Mouse (Mus musculus): Measurements from ENCODE around the gene Med19. TPM values are rescaled to one million over a fixed set of nuclear protein-coding genes. Genes with fewer than 3 reads are reported as not detected.
"Not testable (repeated sequence)": the region's sequence is repeated elsewhere in the genome, so short reads cannot be mapped to it uniquely, and the experiment has no call there.

Med19 gene
- polyA plus RNA-seq, 1 experiment = 14.3 TPM

DNA sequence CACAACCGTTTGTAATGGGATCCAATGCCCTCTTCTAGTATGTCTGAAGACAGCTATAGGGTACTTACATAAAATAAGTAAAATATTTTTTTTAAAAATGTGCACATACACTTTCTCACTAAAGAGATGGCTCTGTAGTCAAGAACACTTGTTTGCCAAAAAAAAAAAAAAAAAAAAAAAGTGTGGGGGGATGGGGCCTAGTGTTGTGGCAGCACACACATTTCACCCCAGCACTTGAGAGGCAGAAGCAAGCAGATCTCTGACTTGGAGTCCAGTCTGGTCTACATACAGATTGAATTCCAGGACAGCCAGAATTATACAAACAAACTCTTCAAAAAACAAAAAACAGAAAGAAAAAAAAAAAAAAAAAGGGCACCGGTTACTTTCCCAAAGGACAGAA, 42.5 kb downstream of the Med19 start:
- Histone ChIP-seq H3K4me1 (ENCODE audit: control insufficient read depth, insufficient read depth, low read length) (peaks cover 2% of the 10 kb centered on the region; the same call in 1 of the 2 replicates), H3K36me3 (ENCODE audit: control insufficient read depth, insufficient read depth, low read length) (peaks cover 2% of the 10 kb centered on the region; the same call in 1 of the 2 replicates), H3K27me3 (ENCODE audit: control insufficient read depth, insufficient read depth, low read length) (no peaks in the 10 kb centered on the region), H3K4me3 (ENCODE audit: control insufficient read depth, low read depth, low read length) (no peak overlapping the region), H3K27ac (ENCODE audit: control insufficient read depth, insufficient read depth, low read depth, low read length) (no peak overlapping the region)
- TF ChIP-seq CTCF (IDR thresholded peaks at IDR 0.05; ENCODE audit: control insufficient read depth, insufficient read depth, insufficient replicate concordance, low read depth, low read length) (no peak), POLR2A (IDR thresholded peaks at IDR 0.05; ENCODE audit: control insufficient read depth, low read depth, low read length) (no peak)

DNA sequence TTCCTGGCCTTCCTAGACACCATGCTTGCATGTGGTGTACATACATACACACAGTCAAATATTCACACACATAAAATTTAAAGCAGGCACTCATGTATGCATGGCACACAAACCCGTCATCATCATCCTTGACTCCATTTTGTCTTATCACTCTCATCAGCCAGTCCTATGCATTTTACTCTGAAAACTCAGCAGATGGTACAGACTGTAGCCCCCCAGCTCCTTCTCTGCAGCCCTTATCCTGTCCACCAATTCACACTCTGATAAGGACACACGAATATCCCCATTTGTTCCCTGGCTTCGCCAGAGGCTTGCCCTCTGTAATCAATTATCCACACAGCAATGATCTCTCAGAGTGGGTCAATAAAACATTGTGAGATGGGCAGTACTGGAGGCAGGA, 43.0 kb downstream of the Med19 start:
- Histone ChIP-seq H3K27ac (ENCODE audit: control insufficient read depth, insufficient read depth, low read depth, low read length) (no peak overlapping the region), H3K4me3 (ENCODE audit: control insufficient read depth, low read depth, low read length) (no peak overlapping the region), H3K36me3 (ENCODE audit: control insufficient read depth, insufficient read depth, low read length) (peaks cover 3% of the 10 kb centered on the region; the same call in 1 of the 2 replicates), H3K27me3 (ENCODE audit: control insufficient read depth, insufficient read depth, low read length) (no peaks in the 10 kb centered on the region), H3K4me1 (ENCODE audit: control insufficient read depth, insufficient read depth, low read length) (peaks cover 2% of the 10 kb centered on the region; the same call in 1 of the 2 replicates)
- TF ChIP-seq CTCF (IDR thresholded peaks at IDR 0.05; ENCODE audit: control insufficient read depth, insufficient read depth, insufficient replicate concordance, low read depth, low read length) (no peak), POLR2A (IDR thresholded peaks at IDR 0.05; ENCODE audit: control insufficient read depth, low read depth, low read length) (no peak)

DNA sequence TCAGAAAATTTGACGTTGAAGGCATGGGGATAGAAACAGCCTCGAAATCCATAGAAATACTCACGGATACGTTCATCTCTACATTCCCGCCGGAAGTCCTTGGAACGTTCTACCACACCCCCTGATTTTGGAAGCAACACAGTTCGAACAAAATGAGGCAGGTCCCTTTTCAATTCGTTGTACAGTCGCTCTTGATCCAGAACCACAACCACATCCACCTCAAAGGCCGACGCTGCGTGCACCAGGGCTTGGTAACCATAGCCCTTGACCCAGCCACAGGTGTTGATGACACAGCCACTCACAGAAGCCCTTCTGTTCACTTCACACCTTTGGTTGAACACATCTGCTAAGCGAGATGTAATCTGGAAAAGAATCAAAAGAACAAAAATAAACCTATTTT, 45.7 kb downstream of the Med19 start:
- Histone ChIP-seq H3K27ac (ENCODE audit: control insufficient read depth, insufficient read depth, low read depth, low read length) (no peak overlapping the region), H3K27me3 (ENCODE audit: control insufficient read depth, insufficient read depth, low read length) (no peaks in the 10 kb centered on the region), H3K4me3 (ENCODE audit: control insufficient read depth, low read depth, low read length) (peak overlapping the region; percentile 65), H3K4me1 (ENCODE audit: control insufficient read depth, insufficient read depth, low read length) (no peaks in the 10 kb centered on the region), H3K36me3 (ENCODE audit: control insufficient read depth, insufficient read depth, low read length) (peaks cover 3% of the 10 kb centered on the region; the same call in 1 of the 2 replicates)
- no peak for TF ChIP-seq POLR2A (IDR thresholded peaks at IDR 0.05; ENCODE audit: control insufficient read depth, low read depth, low read length)
- TF ChIP-seq CTCF (IDR thresholded peaks at IDR 0.05; ENCODE audit: control insufficient read depth, insufficient read depth, insufficient replicate concordance, low read depth, low read length) = no peak

DNA sequence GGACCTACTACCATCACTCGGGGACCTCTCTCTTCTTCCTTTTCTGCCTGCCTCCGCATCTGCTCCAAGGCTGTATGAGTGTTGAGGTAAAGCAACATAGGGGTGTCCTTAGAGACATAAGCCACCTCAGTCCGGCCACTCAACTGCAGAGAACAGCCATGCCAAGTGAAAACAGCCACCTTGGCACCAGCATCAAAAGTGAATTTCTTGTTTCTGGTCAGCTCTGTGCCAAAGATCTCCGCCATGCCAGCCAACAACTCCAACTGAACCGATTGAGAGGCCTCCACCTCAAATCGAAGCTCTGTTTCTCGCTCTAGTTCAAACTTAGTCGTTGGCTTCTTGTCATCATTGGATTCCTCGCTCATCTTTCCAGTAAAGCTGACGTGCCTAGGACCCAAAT, 47.6 kb downstream of the Med19 start:
- H3K36me3 ChIP-seq (ENCODE audit: control insufficient read depth, insufficient read depth, low read length) = peaks cover 3% of the 10 kb centered on the region; the same call in 1 of the 2 replicates
- H3K4me3 ChIP-seq (ENCODE audit: control insufficient read depth, low read depth, low read length) = peak overlapping the region; percentile 85
- H3K27ac ChIP-seq (ENCODE audit: control insufficient read depth, insufficient read depth, low read depth, low read length) = peak overlapping the region; percentile 40; the same call in 1 of the 2 replicates
- no peaks in the 10 kb centered on the region for H3K4me1 ChIP-seq (ENCODE audit: control insufficient read depth, insufficient read depth, low read length)
- TF ChIP-seq CTCF (IDR thresholded peaks at IDR 0.05; ENCODE audit: control insufficient read depth, insufficient read depth, insufficient replicate concordance, low read depth, low read length) = no peak
- no peak for TF ChIP-seq POLR2A (IDR thresholded peaks at IDR 0.05; ENCODE audit: control insufficient read depth, low read depth, low read length)
- no peaks in the 10 kb centered on the region for H3K27me3 ChIP-seq (ENCODE audit: control insufficient read depth, insufficient read depth, low read length)

DNA sequence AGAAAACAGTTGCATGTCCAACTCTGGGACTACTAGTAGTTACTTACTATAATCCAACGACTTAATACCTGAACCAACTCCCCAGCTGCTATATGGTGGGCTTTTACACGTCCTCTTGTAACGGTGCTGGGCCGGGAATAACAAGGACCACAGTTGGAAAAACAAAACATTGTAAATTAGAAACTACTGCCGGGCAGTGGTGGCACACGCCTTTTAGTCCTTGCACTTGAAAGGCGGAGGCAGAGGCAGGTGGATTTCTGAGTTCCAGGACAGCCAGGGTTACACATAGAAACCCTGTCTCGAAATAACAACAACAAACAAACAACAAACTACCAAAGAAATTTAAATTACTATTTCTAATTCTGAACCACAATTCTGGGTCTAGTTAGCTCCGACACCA, 48.5 kb downstream of the Med19 start:
- peaks cover 3% of the 10 kb centered on the region; the same call in 1 of the 2 replicates for H3K36me3 ChIP-seq (ENCODE audit: control insufficient read depth, insufficient read depth, low read length)
- no peaks in the 10 kb centered on the region for H3K27me3 ChIP-seq (ENCODE audit: control insufficient read depth, insufficient read depth, low read length)
- H3K4me1 ChIP-seq (ENCODE audit: control insufficient read depth, insufficient read depth, low read length) = no peaks in the 10 kb centered on the region
- TF ChIP-seq CTCF (IDR thresholded peaks at IDR 0.05; ENCODE audit: control insufficient read depth, insufficient read depth, insufficient replicate concordance, low read depth, low read length) (no peak), POLR2A (IDR thresholded peaks at IDR 0.05; ENCODE audit: control insufficient read depth, low read depth, low read length) (no peak)
- H3K27ac ChIP-seq (ENCODE audit: control insufficient read depth, insufficient read depth, low read depth, low read length) = peak overlapping the region; percentile 67; the same call in 1 of the 2 replicates
- H3K4me3 ChIP-seq (ENCODE audit: control insufficient read depth, low read depth, low read length) = peak overlapping the region; percentile 85

DNA sequence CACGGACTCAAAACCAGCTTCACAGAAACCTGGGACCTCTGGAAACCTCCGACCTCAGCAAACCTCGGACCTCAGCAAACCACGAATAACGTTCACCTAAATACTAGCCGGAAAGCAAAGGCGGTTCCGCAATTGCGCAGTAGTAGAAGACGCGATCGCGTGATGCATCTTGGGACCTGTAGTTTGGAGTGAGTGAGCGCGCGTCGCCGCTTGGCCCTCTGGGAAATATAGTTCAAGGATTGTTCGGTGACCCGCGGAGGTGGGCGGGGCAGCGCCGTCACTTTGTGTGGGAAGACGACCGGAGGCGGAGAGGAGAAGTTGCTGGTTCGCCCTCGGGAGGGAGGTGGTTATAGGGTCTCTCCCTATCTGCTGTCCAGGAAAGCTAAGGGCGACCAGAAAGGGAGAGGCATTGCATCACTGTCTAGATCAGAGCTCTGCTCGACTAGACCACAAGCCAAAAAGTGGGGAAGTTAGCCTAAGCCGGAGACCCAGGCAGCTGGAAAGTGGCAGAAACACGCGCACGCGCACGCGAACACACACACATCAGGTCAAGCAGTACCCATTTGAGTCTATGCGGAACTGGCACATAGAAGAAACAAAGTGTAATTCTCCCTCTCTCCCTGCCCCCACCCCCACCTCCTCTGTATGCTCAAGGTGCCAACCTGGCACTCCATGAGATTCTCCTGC, 49.1 kb downstream of the Med19 start, which contains the start of gene Clp1:
Clp1 (minus strand) TSS at position 179 of the 687 bp plus-strand sequence.
- no peaks in the 10 kb centered on the region for H3K4me1 ChIP-seq (ENCODE audit: control insufficient read depth, insufficient read depth, low read length)
- TF ChIP-seq POLR2A (IDR thresholded peaks at IDR 0.05; ENCODE audit: control insufficient read depth, low read depth, low read length) (peak; percentile 99), CTCF (IDR thresholded peaks at IDR 0.05; ENCODE audit: control insufficient read depth, insufficient read depth, insufficient replicate concordance, low read depth, low read length) (no peak)
- no peaks in the 10 kb centered on the region for H3K27me3 ChIP-seq (ENCODE audit: control insufficient read depth, insufficient read depth, low read length)
- H3K27ac ChIP-seq (ENCODE audit: control insufficient read depth, insufficient read depth, low read depth, low read length) = peak within 1 kb of the TSS; percentile 94
- H3K4me3 ChIP-seq (ENCODE audit: control insufficient read depth, low read depth, low read length) = peak within 1 kb of the TSS; percentile 85
- H3K36me3 ChIP-seq (ENCODE audit: control insufficient read depth, insufficient read depth, low read length) = peaks cover 3% of the 10 kb centered on the region; the same call in 1 of the 2 replicates

DNA sequence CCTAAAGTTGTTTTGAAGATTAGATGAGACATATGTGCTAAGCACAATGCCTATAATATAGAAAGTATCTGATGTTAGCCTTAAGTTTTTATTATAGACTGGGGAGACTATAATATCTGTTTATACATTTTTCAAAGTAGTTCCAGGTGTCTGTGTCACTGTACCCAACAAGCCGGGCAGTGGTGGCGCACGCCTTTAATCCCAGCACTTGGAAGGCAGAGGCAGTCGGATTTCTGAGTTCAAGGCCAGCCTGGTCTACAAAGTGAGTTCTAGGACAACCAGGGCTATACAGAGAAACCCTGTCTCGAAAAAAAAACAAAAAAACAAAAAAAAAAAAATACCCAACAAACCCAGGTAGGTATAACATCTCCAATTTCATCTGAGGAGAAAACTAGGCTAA, 50.0 kb downstream of the Med19 start:
- H3K4me3 ChIP-seq (ENCODE audit: control insufficient read depth, low read depth, low read length); H3K4me1 ChIP-seq (ENCODE audit: control insufficient read depth, insufficient read depth, low read length); H3K27me3 ChIP-seq (ENCODE audit: control insufficient read depth, insufficient read depth, low read length): not testable (repeated sequence)

More for the DNA sequence above, 50.0 kb downstream of the Med19 start:
- not testable (repeated sequence) for H3K36me3 ChIP-seq (ENCODE audit: control insufficient read depth, insufficient read depth, low read length); H3K27ac ChIP-seq (ENCODE audit: control insufficient read depth, insufficient read depth, low read depth, low read length)
